Mouse (Mus musculus): ENCODE data around the gene 9430097D07Rik.

9430097D07Rik gene

GRCm38 (mm10) chr2:32556019-32556418 lies 19.5 kb downstream of the 9430097D07Rik start:
- no peak for DNase-seq

GRCm38 (mm10) chr2:32555484-32555883 lies 20.0 kb downstream of the 9430097D07Rik start:
- DNase-seq, result no peak

GRCm38 (mm10) chr2:32553592-32554148 lies 21.8 kb downstream of the 9430097D07Rik start:
- no peak for DNase-seq

GRCm38 (mm10) chr2:32551236-32551635 lies 24.2 kb downstream of the 9430097D07Rik start:
- DNase-seq, result no peak

GRCm38 (mm10) chr2:32549764-32550163 lies 25.7 kb downstream of the 9430097D07Rik start:
- DNase-seq, result no peak

GRCm38 (mm10) chr2:32549171-32549570 lies 26.3 kb downstream of the 9430097D07Rik start:
- no peak for DNase-seq

GRCm38 (mm10) chr2:32547964-32548739 lies 27.3 kb downstream of the 9430097D07Rik start:
- DNase-seq, result no peak

GRCm38 (mm10) chr2:32547380-32547779 lies 28.1 kb downstream of the 9430097D07Rik start:
- no peak for DNase-seq

GRCm38 (mm10) chr2:32546951-32547350 lies 28.5 kb downstream of the 9430097D07Rik start:
- DNase-seq, result no peak

GRCm38 (mm10) chr2:32543031-32543449 lies 32.4 kb downstream of the 9430097D07Rik start:
- DNase-seq, result no peak

GRCm38 (mm10) chr2:32541986-32542573 lies 33.4 kb downstream of the 9430097D07Rik start:
- DNase-seq, result no peak

- DNase-seq, result peak; percentile 67
Measured at GRCm38 (mm10) chr2:32541333-32541908, 34.1 kb downstream of the 9430097D07Rik start.

- DNase-seq, result no peak
Measured at GRCm38 (mm10) chr2:32539452-32539981, 36.0 kb downstream of the 9430097D07Rik start.

- no peak for DNase-seq
Measured at GRCm38 (mm10) chr2:32538461-32538860, 37.0 kb downstream of the 9430097D07Rik start.

- no peak for DNase-seq
Measured at GRCm38 (mm10) chr2:32537941-32538340, 37.5 kb downstream of the 9430097D07Rik start.

GRCm38 (mm10) chr2:32537360-32537905 lies 38.1 kb downstream of the 9430097D07Rik start:
- no peak for DNase-seq

- peak; percentile 51 for DNase-seq
Measured at GRCm38 (mm10) chr2:32536634-32537359, 38.7 kb downstream of the 9430097D07Rik start.

- peak; percentile 66 for DNase-seq
Measured at GRCm38 (mm10) chr2:32536086-32536633, 39.3 kb downstream of the 9430097D07Rik start.

- peak; percentile 66 for DNase-seq
Measured at GRCm38 (mm10) chr2:32535501-32535991, 39.9 kb downstream of the 9430097D07Rik start.

GRCm38 (mm10) chr2:32534733-32535471 lies 40.6 kb downstream of the 9430097D07Rik start, which contains the start of gene Fam102a:
Fam102a (plus strand) TSS chr2:32535332.
- DNase-seq, result peak; percentile 99

Data from cerebellum, adult 11 months (tissue).